Mouse (Mus musculus): ENCODE results near the gene Myadml2. TPM values are rescaled to one million over a fixed set of nuclear protein-coding genes. Genes with fewer than 3 reads are reported as not detected.
A peak's percentile ranks its signal among the peaks of the same experiment; 100 is the strongest.

Myadml2 gene
- 9.8 and 10.9 TPM in 2 replicates for polyA plus RNA-seq (2016; fragmentation: Nextera tagmentation; extraction: Ambion mirVana)

DNA sequence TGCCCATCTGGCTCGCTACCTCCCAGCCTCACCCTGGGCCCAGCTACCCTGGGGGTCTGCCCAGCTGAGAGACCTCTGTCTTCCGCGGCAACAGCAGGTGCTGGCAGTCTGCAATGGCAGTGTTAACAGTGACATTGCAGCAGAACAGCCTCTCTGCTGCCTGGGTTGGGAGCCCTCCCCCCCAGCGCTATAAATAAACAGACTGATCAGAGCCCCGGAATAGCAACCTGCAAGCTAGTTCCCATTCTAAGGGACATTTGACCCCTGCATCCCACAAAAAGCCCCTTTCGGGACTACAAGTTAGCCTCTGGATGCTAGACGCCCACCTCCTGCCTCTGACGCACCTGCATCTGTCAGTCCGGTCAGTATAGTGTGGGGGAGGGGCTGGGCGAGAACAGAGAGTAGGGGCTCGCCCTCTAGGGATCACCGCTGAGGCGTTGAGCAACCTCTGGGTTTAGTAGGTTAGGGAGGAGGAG is at the start of gene Myadml2:
TSS of gene Myadml2 (minus strand) at position 158 of the 476 bp plus-strand sequence.
- peak within 1 kb of the TSS; percentile 74 for H3K4me2 ChIP-seq
- peak within 1 kb of the TSS; percentile 82 for H3K9ac ChIP-seq
- ATAC-seq (ENCODE audit: insufficient number of reproducible peaks, low FRiP score): 0 out of 2 replicates have a peak, but pooled peaks have one; percentile 27
- peaks cover 14% of the 10 kb centered on the region; the same call in 1 of the 2 replicates for H3K27me3 ChIP-seq (replicated peaks)
- H3K4me1 ChIP-seq (replicated peaks): peaks cover 17% of the 10 kb centered on the region
- H3K9me3 ChIP-seq (replicated peaks): no peaks in the 10 kb centered on the region
- H3K4me3 ChIP-seq: peak within 1 kb of the TSS; percentile 52
- H3K27ac ChIP-seq (ENCODE audit: poor library complexity, severe bottlenecking): peak within 1 kb of the TSS; percentile 90
- no peaks in the 10 kb centered on the region for H3K36me3 ChIP-seq
- 5% methylated on average over 13 of the region's 13 CpGs for WGBS

DNA sequence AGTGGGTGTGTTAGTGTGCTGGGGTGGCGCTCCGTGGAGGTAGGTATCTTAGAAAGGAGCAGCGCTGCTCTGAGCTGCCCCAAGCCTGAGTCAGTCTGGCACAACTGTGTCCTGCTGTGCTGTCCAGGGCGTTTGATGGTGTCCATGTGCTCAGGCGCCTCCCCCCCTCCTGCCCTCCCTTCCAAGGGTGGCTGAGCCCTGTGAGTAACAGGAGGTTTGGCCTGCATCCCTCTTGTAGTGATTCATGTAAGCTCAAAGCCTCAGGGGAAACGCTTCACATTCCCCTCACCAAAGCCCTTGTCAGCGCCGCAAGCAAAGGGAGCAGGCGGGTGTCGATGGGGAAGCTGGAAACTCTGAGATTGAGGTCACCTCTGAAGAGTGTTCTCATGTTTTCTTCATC is 49.8 kb upstream of the Myadml2 start:
- Histone ChIP-seq H3K4me3 (no peak overlapping the region), H3K9ac (0 out of 2 replicates have a peak overlapping the region, but pooled peaks have one; percentile 21), H3K36me3 (peaks cover 51% of the 10 kb centered on the region), H3K9me3 (replicated peaks) (no peaks in the 10 kb centered on the region), H3K4me1 (replicated peaks) (peaks cover 56% of the 10 kb centered on the region), H3K27ac (ENCODE audit: poor library complexity, severe bottlenecking) (peak overlapping the region; percentile 88), H3K27me3 (replicated peaks) (no peaks in the 10 kb centered on the region), H3K4me2 (no peak overlapping the region)
- WGBS: 27% methylated on average over 10 of the region's 10 CpGs
- ATAC-seq (ENCODE audit: insufficient number of reproducible peaks, low FRiP score): peak; percentile 66

DNA sequence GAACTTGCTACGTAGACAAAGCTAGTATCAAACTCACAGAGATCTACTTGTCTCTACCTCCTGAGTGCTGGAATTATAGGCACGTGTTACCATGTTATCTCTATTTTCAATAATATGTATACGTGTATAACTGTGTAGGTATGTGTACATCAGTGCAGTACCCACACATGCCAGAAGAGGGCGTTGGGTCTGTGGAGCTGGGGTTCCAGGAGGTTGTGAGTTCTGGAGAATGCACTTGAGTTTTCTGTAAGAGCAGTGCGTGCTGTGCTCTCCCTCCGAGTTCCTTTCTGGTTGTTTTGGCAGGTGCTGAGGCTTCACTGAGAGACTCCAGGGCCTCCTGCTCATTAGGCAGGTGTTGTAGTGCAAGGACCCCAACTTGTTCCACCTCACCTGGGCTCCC is 48.6 kb upstream of the Myadml2 start:
- no peak for ATAC-seq (ENCODE audit: insufficient number of reproducible peaks, low FRiP score)
- Histone ChIP-seq H3K4me1 (replicated peaks) (peaks cover 63% of the 10 kb centered on the region), H3K36me3 (peaks cover 44% of the 10 kb centered on the region), H3K4me2 (no peak overlapping the region), H3K9me3 (replicated peaks) (no peaks in the 10 kb centered on the region), H3K27ac (ENCODE audit: poor library complexity, severe bottlenecking) (no peak overlapping the region), H3K9ac (no peak overlapping the region), H3K4me3 (no peak overlapping the region), H3K27me3 (replicated peaks) (no peaks in the 10 kb centered on the region)
- 88% methylated on average over 6 of the region's 6 CpGs for WGBS

DNA sequence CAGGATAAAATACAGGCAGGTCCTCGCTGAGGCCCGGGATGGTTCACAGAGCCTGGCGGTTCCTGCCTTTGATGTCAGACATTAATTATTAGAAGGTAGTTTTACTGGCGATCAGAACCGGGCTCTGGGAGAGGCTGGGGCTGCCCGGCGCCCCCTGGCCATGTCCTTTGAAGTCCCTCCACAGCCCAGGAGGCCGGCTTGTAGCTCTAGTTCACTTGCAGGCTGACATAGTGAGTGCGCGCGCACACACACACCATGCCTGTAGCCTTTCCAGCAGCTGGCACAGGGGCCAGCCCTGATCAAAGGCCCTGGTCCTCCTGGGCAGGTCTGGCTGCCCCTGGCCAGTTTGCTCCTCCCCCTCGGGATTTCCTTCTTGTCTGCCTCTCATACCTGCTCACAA is 47.7 kb upstream of the Myadml2 start:
- Histone ChIP-seq H3K9ac (no peak overlapping the region), H3K4me1 (replicated peaks) (peaks cover 63% of the 10 kb centered on the region), H3K9me3 (replicated peaks) (no peaks in the 10 kb centered on the region), H3K27ac (ENCODE audit: poor library complexity, severe bottlenecking) (peak overlapping the region; percentile 15), H3K27me3 (replicated peaks) (no peaks in the 10 kb centered on the region), H3K4me3 (no peak overlapping the region), H3K36me3 (peaks cover 40% of the 10 kb centered on the region), H3K4me2 (no peak overlapping the region)
- WGBS: 52% methylated on average over 12 of the region's 12 CpGs
- no peak; the same call in 1 of the 2 replicates for ATAC-seq (ENCODE audit: insufficient number of reproducible peaks, low FRiP score)

DNA sequence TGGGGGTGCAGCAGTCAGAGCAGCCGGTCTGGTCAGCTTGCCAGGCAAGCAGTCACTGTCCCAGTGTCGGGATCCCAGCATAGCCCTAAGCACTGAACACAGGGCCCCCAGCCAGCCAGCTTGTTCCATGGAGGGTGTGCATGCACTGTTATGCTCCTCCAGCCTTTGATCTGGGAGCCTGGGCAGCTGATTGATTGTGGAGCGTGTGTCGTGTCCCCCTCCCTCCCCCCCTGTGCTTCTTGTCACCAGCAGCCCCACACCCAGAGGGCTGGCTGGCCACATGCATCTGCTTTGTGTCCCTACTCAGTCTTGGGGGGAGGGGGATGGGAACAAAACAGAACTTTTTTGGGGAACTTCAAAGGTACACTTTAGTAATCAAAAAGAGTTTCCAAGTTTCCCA is 47.2 kb upstream of the Myadml2 start:
- WGBS: 26% methylated on average over 4 of the region's 4 CpGs
- peak overlapping the region; percentile 37; the same call in 1 of the 2 replicates for H3K9ac ChIP-seq
- peak overlapping the region; percentile 15; the same call in 1 of the 2 replicates for H3K4me2 ChIP-seq
- peak; percentile 38; the same call in 1 of the 2 replicates for ATAC-seq (ENCODE audit: insufficient number of reproducible peaks, low FRiP score)
- no peaks in the 10 kb centered on the region for H3K9me3 ChIP-seq (replicated peaks)
- H3K4me1 ChIP-seq (replicated peaks): peaks cover 63% of the 10 kb centered on the region
- H3K4me3 ChIP-seq: no peak overlapping the region
- H3K36me3 ChIP-seq: peaks cover 40% of the 10 kb centered on the region
- H3K27ac ChIP-seq (ENCODE audit: poor library complexity, severe bottlenecking): peak overlapping the region; percentile 52; the same call in 1 of the 2 replicates
- no peaks in the 10 kb centered on the region for H3K27me3 ChIP-seq (replicated peaks)

DNA sequence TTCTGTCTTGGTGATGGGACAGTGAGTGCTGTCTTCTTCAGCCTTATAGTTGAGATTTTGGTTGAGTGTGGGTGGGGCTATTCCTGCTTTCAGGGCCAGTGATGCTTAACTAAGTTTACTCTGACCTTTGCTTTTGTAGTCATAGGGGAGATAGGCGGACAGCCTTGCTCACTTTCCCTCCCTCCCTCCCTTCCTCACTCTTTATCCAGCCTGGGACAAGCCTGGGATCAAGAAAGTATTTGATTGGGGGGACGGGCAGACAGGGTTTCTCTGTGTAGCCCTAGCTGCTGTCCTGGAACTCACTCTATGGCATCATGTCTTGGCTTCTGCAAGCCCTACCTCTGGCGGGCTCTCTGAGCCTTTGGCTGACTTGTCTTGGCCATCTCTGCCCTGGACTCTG is 45.5 kb upstream of the Myadml2 start:
- no peaks in the 10 kb centered on the region for H3K9me3 ChIP-seq (replicated peaks)
- no peak overlapping the region for H3K9ac ChIP-seq
- H3K36me3 ChIP-seq: peaks cover 41% of the 10 kb centered on the region
- no peak overlapping the region for H3K27ac ChIP-seq (ENCODE audit: poor library complexity, severe bottlenecking)
- H3K4me2 ChIP-seq: no peak overlapping the region
- peaks cover 47% of the 10 kb centered on the region for H3K4me1 ChIP-seq (replicated peaks)
- no peak overlapping the region for H3K4me3 ChIP-seq
- H3K27me3 ChIP-seq (replicated peaks): no peaks in the 10 kb centered on the region
- 84% methylated on average over 3 of the region's 3 CpGs for WGBS
- no peak for ATAC-seq (ENCODE audit: insufficient number of reproducible peaks, low FRiP score)

DNA sequence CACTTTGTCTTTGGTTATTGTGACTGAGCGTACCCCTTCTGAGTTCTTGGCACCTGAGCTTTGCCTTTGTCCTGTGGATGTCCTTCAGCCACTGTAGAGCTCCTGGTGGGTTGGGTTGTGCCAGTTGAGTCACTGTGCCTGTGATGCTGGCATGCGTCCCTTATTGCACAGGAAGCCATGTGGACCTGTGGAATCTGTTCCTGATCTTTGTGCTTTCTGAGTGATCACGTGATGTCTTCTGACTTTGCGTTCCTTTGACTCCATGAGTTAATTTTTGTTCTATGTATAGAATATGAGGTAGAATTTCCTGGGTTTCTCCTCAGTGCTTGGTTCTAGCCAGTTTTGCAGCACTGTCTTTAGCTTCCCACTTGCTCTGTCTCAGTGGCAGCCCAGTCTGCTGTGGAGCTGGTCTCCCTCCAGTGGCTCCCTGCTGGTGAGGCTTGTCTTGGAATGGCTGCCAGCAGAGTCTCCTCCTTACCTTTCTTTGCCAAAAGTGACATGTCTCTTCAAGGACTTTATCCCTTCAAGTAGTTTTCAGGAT is 44.6 kb upstream of the Myadml2 start:
- Histone ChIP-seq H3K4me3 (no peak overlapping the region), H3K27me3 (replicated peaks) (no peaks in the 10 kb centered on the region), H3K4me2 (no peak overlapping the region), H3K36me3 (peaks cover 51% of the 10 kb centered on the region), H3K27ac (ENCODE audit: poor library complexity, severe bottlenecking) (no peak overlapping the region), H3K4me1 (replicated peaks) (peaks cover 38% of the 10 kb centered on the region), H3K9me3 (replicated peaks) (no peaks in the 10 kb centered on the region), H3K9ac (no peak overlapping the region)
- ATAC-seq (ENCODE audit: insufficient number of reproducible peaks, low FRiP score): no peak
- WGBS: 90% methylated on average over 4 of the region's 4 CpGs

DNA sequence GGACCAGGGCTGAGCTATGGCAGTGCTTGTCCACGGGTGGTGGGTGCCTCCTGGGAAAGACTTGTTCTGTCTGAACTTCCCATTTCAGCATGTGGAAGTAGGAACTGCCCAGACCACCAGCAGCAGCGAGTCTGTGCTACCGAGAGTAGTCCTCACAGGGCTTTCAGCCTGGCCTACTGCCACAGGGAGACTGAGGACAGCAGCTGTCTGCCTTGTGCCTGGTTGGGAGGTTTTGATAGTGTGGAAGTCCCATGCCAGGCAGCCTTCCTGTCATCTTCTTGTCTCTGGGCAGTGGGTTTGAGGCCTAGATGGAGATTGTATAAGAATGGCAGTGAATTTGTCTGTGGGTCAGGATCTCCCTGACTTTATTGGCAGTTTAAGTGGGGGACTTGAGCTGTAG is 41.4 kb upstream of the Myadml2 start:
- WGBS: 77% methylated on average over 3 of the region's 3 CpGs
- Histone ChIP-seq H3K9me3 (replicated peaks) (no peaks in the 10 kb centered on the region), H3K4me1 (replicated peaks) (peaks cover 16% of the 10 kb centered on the region; the same call in 1 of the 2 replicates), H3K27ac (ENCODE audit: poor library complexity, severe bottlenecking) (no peak overlapping the region), H3K4me2 (no peak overlapping the region), H3K27me3 (replicated peaks) (no peaks in the 10 kb centered on the region), H3K9ac (no peak overlapping the region), H3K4me3 (no peak overlapping the region), H3K36me3 (peaks cover 66% of the 10 kb centered on the region)
- no peak for ATAC-seq (ENCODE audit: insufficient number of reproducible peaks, low FRiP score)

DNA sequence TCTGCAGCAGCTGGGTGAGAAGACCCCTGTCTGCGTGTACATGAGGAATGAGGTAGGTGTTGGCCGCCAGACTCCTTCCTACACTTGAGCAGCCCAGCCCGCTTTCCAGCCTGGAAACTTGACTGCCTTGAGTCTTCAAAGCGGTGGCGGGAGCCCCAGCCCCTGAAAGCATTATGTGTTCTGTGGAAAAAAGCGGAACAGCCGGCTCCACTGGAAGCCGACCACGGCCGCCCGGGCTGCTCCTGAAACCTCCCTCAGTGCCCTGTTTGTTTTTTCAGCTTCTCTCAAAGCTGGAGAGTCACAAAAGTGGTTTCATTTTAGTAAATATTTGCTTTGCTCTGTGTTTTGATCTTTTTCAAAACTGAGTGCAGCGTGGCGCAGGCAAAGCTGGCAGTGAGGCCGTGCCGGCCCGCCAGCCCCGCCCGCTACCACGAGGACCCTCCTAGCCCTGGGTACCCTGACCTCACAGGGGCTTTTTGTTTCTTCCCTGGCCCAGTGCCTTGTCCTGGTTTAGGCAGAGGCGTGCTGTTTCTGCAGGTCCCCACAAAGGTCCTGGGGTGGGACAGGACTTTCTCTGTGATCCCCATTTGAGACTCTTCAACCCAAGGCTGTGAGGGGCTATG is 38.8 kb upstream of the Myadml2 start:
- no peaks in the 10 kb centered on the region for H3K9me3 ChIP-seq (replicated peaks)
- H3K36me3 ChIP-seq: peaks cover 77% of the 10 kb centered on the region
- H3K9ac ChIP-seq: no peak overlapping the region
- WGBS: 88% methylated on average over 20 of the region's 20 CpGs
- H3K4me2 ChIP-seq: no peak overlapping the region
- peaks cover 10% of the 10 kb centered on the region; the same call in 1 of the 2 replicates for H3K4me1 ChIP-seq (replicated peaks)
- no peaks in the 10 kb centered on the region for H3K27me3 ChIP-seq (replicated peaks)
- no peak for ATAC-seq (ENCODE audit: insufficient number of reproducible peaks, low FRiP score)
- H3K27ac ChIP-seq (ENCODE audit: poor library complexity, severe bottlenecking): no peak overlapping the region
- H3K4me3 ChIP-seq: no peak overlapping the region

DNA sequence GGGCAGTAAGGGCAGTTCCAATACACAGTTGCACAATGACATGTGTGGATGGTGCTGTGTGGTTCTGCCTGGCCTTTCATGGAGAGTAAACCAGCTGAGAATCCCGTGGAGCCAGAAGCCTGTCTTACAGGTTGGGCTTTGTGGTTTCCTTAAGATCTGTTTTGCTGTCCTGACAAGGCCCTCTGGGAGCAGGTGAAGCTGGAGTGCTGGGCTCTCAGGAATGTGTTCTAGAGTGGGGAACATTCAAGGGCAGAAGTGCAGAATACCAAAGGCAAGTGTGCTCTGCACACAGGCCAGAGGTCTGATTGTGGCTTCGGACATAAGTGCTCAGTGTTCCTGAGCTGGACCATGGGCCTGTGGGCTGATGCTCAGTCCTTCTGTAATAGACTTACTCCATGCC is 36.7 kb upstream of the Myadml2 start:
- Histone ChIP-seq H3K4me3 (no peak overlapping the region), H3K36me3 (peaks cover 81% of the 10 kb centered on the region), H3K27me3 (replicated peaks) (no peaks in the 10 kb centered on the region), H3K9ac (no peak overlapping the region), H3K27ac (ENCODE audit: poor library complexity, severe bottlenecking) (no peak overlapping the region), H3K4me1 (replicated peaks) (peaks cover 10% of the 10 kb centered on the region; the same call in 1 of the 2 replicates), H3K9me3 (replicated peaks) (no peaks in the 10 kb centered on the region), H3K4me2 (no peak overlapping the region)
- no peak for ATAC-seq (ENCODE audit: insufficient number of reproducible peaks, low FRiP score)
- WGBS: 69% methylated on average over 2 of the region's 2 CpGs

DNA sequence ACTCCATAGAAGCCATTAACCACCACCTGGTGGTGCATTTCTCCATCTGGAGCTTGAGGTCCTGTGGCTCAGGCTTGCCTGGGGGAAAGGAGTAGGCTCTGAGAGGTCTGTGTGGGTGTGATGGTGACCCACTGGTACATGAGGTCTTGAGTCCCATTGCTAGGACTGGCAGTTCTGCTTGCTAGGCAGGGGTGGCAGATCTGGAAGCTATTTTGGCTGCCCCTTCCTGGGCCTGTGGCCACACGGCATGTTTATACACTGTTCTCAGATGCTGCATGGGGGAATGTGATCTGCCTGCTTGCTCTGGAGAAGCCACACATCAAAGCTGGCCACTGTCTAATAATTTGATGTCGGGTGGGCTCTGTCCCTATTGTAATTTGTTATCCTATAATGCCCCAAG is 36.1 kb upstream of the Myadml2 start:
- no peaks in the 10 kb centered on the region for H3K9me3 ChIP-seq (replicated peaks)
- H3K4me1 ChIP-seq (replicated peaks): peaks cover 10% of the 10 kb centered on the region; the same call in 1 of the 2 replicates
- 91% methylated on average over 2 of the region's 2 CpGs for WGBS
- no peak for ATAC-seq (ENCODE audit: insufficient number of reproducible peaks, low FRiP score)
- no peak overlapping the region for H3K4me2 ChIP-seq
- no peak overlapping the region for H3K27ac ChIP-seq (ENCODE audit: poor library complexity, severe bottlenecking)
- peaks cover 79% of the 10 kb centered on the region for H3K36me3 ChIP-seq
- no peak overlapping the region for H3K9ac ChIP-seq
- no peak overlapping the region for H3K4me3 ChIP-seq
- no peaks in the 10 kb centered on the region for H3K27me3 ChIP-seq (replicated peaks)
